Mouse (Mus musculus) ES-E14 (cell line): Measurements from ENCODE around the gene Stpg1. TPM values are rescaled to one million over a fixed set of nuclear protein-coding genes. Genes with fewer than 3 reads are reported as not detected.

Experiments
- DNase-seq: peaks from one replicate; pipeline ENCODE4 v3.0.0-alpha.2; 2013; ENCODE audit warnings: low read depth, low spot score
- H3K27ac ChIP-seq: 2 replicates; pipeline ENCODE4 v1.5.1; 2012; ENCODE audit warnings: low read depth, mild to moderate bottlenecking, low read length, moderate library complexity, mixed read lengths; ENCODE audit not compliant: poor library complexity, insufficient read depth, severe bottlenecking
- H3K36me3 ChIP-seq: 2 replicates; pipeline ENCODE4 v1.6.1; 2012; ENCODE audit warnings: mild to moderate bottlenecking, low read length, moderate library complexity, mixed read lengths; ENCODE audit not compliant: control insufficient read depth, poor library complexity, insufficient read depth, severe bottlenecking
- H3K4me1 ChIP-seq, 2 experiments: fragments of 150-350 bp in 1 of 2; sonication (generic) in 1 of 2; 2 replicates each; pipeline ENCODE4 v1.6.1; 2012; ENCODE audit warnings: low read length in 2 of 2, mild to moderate bottlenecking in 1 of 2, mixed read lengths in 1 of 2; ENCODE audit not compliant: control insufficient read depth in 2 of 2, insufficient read depth in 2 of 2, poor library complexity in 1 of 2
- H3K4me3 ChIP-seq, 2 experiments: fragments of 150-350 bp in 1 of 2; sonication (generic) in 1 of 2; 2 replicates each; pipeline ENCODE4 v1.5.1; 2012; ENCODE audit warnings: low read length in 2 of 2, low read depth in 1 of 2, mild to moderate bottlenecking in 1 of 2, mixed read lengths in 1 of 2; ENCODE audit not compliant: insufficient read depth in 1 of 2, poor library complexity in 1 of 2, severe bottlenecking in 1 of 2
- H3K9ac ChIP-seq: 2 replicates; pipeline ENCODE4 v1.6.1; 2012; ENCODE audit warnings: low read depth, mild to moderate bottlenecking, low read length, mixed read lengths; ENCODE audit not compliant: poor library complexity, insufficient read depth, severe bottlenecking
- H3K9me3 ChIP-seq: fragments of 150-350 bp; sonication (generic); 2 replicates; pipeline ENCODE4 v1.6.1; 2012; ENCODE audit warnings: low read depth, mild to moderate bottlenecking, low read length; ENCODE audit not compliant: control insufficient read depth, insufficient read depth
- CHD2 ChIP-seq: IDR thresholded peaks from 2 replicates; pipeline ENCODE4 v1.6.1; 2014; ENCODE audit warnings: mild to moderate bottlenecking, low read depth, low read length, inconsistent platforms
- HCFC1 ChIP-seq: IDR thresholded peaks from 2 replicates; pipeline ENCODE4 v1.6.1; 2012; ENCODE audit warnings: low read length, inconsistent platforms, borderline replicate concordance; ENCODE audit not compliant: insufficient read depth
- MAFK ChIP-seq: IDR thresholded peaks from 2 replicates; pipeline ENCODE4 v1.6.1; 2014; ENCODE audit warnings: mild to moderate bottlenecking, low read depth, low read length, inconsistent platforms; ENCODE audit not compliant: insufficient read depth
- ZC3H11A ChIP-seq: IDR thresholded peaks from 2 replicates; pipeline ENCODE4 v1.6.1; 2012; ENCODE audit warnings: low read depth, mild to moderate bottlenecking, inconsistent platforms, low read length, borderline replicate concordance
- ZNF384 ChIP-seq: IDR thresholded peaks from 2 replicates; pipeline ENCODE4 v1.6.1; 2012; ENCODE audit warnings: low read depth, low read length, inconsistent platforms
- in situ Hi-C, 2 experiments: fragments of 600-800 bp; cut with MboI; formaldehyde crosslinking; loops; one replicate each; pipeline ENCODE4 v1.15.1; 2025; ENCODE audit warnings: low sequenced_read_pairs in 2 of 2, inconsistent platforms in 1 of 2; ENCODE audit not compliant: unreplicated experiment in 2 of 2
- total RNA-seq: library from RNA; depleted of rRNA; stranded (reverse); fragments of 300-350 nt; gene quantifications from 2 replicates; pipeline ENCODE4 v1.2.3, GENCODE M21; 2012

Gene Stpg1
- total RNA-seq, 1 experiment, result 0.09 TPM

DNA sequence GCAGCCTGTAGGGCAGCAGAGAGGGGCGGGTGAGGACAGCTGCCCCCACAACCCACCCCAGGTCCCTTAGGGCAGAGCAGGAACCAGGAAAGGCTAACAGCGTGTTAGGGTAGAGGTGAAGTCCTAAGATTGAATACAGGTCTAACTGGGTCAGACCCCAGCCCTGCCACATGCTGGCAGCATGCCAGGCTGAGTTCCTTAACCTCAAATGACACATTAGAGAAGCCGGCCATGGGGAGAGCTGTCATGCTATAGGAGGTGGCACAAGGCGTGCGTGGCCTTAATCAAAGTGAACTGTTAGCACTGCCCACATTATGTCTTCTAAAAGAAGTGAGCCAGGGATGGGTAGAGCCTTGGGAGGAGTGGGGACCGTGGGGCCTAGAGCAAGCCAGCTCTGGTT lies 54.7 kb downstream of the Stpg1 start:
- no peak overlapping the region for H3K9ac ChIP-seq
- TF ChIP-seq CHD2, result no peak
- no peak for TF ChIP-seq HCFC1
- no peak for TF ChIP-seq MAFK
- TF ChIP-seq ZNF384, result no peak
- TF ChIP-seq ZC3H11A, result no peak
- peaks cover 7% of the 10 kb centered on the region for H3K36me3 ChIP-seq
- peaks cover 23 to 61% of the 10 kb centered on the region in 2 experiments for H3K4me1 ChIP-seq
- no peaks in the 10 kb centered on the region for H3K9me3 ChIP-seq
- in situ Hi-C loops, result no loop called here
- peak overlapping the region; percentile 63; the same call in 1 of the 2 replicates for H3K27ac ChIP-seq
- H3K4me3 ChIP-seq, result no peak overlapping the region
- DNase-seq, result no peak

GRCm38 (mm10) chr4:135563794-135564193 lies 69.2 kb downstream of the Stpg1 start:
- in situ Hi-C loops, result no loop called here
- TF ChIP-seq ZC3H11A (no peak), MAFK (no peak), CHD2 (no peak), HCFC1 (no peak), ZNF384 (no peak)
- no peak overlapping the region for H3K27ac ChIP-seq
- no peak overlapping the region for H3K4me3 ChIP-seq
- peaks cover 16 to 33% of the 10 kb centered on the region in 2 experiments for H3K4me1 ChIP-seq
- DNase-seq, result no peak
- no peak overlapping the region for H3K9ac ChIP-seq
- H3K9me3 ChIP-seq, result no peaks in the 10 kb centered on the region
- peaks cover 9% of the 10 kb centered on the region for H3K36me3 ChIP-seq

GRCm38 (mm10) chr4:135565400-135565799 lies 70.8 kb downstream of the Stpg1 start:
- Histone ChIP-seq H3K4me3 (no peak overlapping the region), H3K27ac (no peak overlapping the region), H3K9me3 (no peaks in the 10 kb centered on the region), H3K4me1 (peaks cover 16 to 40% of the 10 kb centered on the region in 2 experiments), H3K36me3 (peaks cover 6% of the 10 kb centered on the region; the same call in 1 of the 2 replicates), H3K9ac (no peak overlapping the region)
- TF ChIP-seq HCFC1 (no peak), ZC3H11A (no peak), MAFK (no peak)
- no peak for DNase-seq
- in situ Hi-C loops, result no loop called here

DNA sequence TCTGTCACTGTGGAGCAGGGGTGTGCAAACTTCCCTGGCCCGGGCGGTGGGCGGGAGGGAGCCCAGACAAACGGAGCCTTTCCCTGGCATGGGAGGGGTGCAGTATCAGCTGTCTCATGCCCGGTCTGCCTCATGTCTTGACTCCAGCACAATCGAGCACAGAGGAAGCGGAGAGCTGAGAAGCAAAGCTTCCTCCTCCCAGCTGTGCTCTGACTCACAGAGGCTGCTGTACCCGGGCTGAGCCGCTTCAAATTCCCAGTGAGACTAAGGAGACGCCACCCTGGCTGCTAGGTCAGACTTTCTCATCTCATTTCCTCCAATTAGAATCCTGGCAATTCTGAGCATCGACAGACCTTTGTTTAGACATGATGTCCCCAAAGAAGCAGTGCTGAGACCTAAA lies 72.5 kb downstream of the Stpg1 start:
- Histone ChIP-seq H3K27ac (no peak overlapping the region), H3K4me3 (no peak overlapping the region), H3K36me3 (no peaks in the 10 kb centered on the region; the same call in 1 of the 2 replicates), H3K4me1 (peaks cover 18 to 51% of the 10 kb centered on the region in 2 experiments), H3K9ac (no peak overlapping the region), H3K9me3 (no peaks in the 10 kb centered on the region)
- in situ Hi-C loops, result no loop called here
- TF ChIP-seq ZC3H11A (no peak), CHD2 (no peak), ZNF384 (no peak), MAFK (no peak), HCFC1 (no peak)
- DNase-seq, result no peak

DNA sequence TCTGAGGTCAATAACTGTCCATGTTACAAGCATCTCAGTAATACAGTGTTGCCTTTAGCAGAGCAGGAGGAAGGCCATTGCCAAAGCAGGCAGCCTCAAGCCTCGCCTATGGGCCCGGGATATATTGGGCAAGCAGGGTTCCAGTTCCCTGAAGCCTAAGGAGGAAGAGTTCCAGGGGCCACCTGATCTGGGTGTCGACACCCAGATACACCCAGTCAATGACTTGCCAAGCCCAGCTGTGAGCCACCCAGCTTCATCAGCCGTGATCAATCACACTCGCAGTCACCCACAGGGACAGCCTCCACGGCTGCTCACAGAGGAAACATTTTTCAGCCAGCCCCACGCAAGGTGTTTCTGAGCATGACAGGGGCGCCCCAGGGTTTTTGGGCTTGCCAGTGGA lies 72.9 kb downstream of the Stpg1 start:
- no peak for TF ChIP-seq ZC3H11A
- no peak for TF ChIP-seq HCFC1
- no peak for TF ChIP-seq ZNF384
- TF ChIP-seq MAFK, result no peak
- TF ChIP-seq CHD2, result no peak
- H3K9me3 ChIP-seq, result no peaks in the 10 kb centered on the region
- no peak for DNase-seq
- no peaks in the 10 kb centered on the region; the same call in 1 of the 2 replicates for H3K36me3 ChIP-seq
- no peak overlapping the region for H3K9ac ChIP-seq
- H3K4me3 ChIP-seq, result no peak overlapping the region
- in situ Hi-C loops, result no loop called here
- no peak overlapping the region for H3K27ac ChIP-seq
- peaks cover 18 to 53% of the 10 kb centered on the region in 2 experiments for H3K4me1 ChIP-seq
